In the genomic region with DNA sequence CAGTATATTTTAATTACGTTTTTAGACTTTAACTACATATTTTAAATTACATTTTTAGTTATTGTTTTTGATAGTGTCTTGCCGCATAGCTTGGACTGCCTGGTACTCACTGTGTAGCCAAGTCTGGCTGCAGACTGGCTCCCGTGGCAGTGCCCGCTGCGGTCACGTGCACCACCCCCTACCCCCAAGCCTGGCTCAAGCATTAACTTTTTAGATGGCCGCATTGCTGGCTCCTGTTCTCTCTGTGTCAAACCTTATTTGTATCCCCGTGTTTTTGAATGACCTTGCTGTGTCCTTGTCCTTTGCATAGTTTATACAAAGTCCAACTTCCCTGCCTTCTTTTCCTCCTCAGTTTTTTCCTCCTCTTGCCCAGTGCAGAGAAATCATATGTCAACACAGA, we compare ENCODE assay signal across 22 mouse cellular contexts. TPM values are rescaled to one million over a fixed set of nuclear protein-coding genes. Genes with fewer than 3 reads are reported as not detected.
A peak's percentile ranks its signal among the peaks of the same experiment; 100 is the strongest.
DNase-seq lines count a peak whose midpoint lies in the region; ATAC-seq lines count a peak whose summit lies in the region.
"Had no signal": no experiment of that assay in that cellular context is flagged by ENCODE, and none has a peak within 500 bp of the region (broad histone marks: within the 10 kb centered on the region; RNA-seq: fewer than 3 reads in every experiment).

No protein-coding gene starts in this region.

- peak; percentile 17 for DNase-seq in adrenal gland, adult 8-10 months
- no peak for DNase-seq in adrenal gland, postnatal 4 days (ENCODE audit: low spot score in 2 of 2)
- DNase-seq in kidney, adult 18-20 months = peak; percentile 78
- peak; percentile 15 to 27 for DNase-seq in adrenal gland, postnatal 36 days
- peak; percentile 86 to 87 for DNase-seq in kidney, postnatal 36 days
- DNase-seq in right cerebral cortex, adult 2 months (ENCODE audit: low spot score in 2 of 2) = no peak
- DNase-seq: cerebellum, adult 11 months; embryo, embryonic 11 days; left cerebral cortex, postnatal 4 days; lung, postnatal 4 days; thymus, postnatal 14 days had no signal

- WGBS in kidney, embryonic 15.5 days = 89% methylated on average over 8 of the region's 8 CpGs

- H3K36me3 ChIP-seq in kidney, embryonic 15.5 days = peaks cover 15% of the 10 kb centered on the region
- H3K36me3 ChIP-seq: neural tube, embryonic 15.5 days had no signal

- H3K4me3 ChIP-seq in kidney, embryonic 15.5 days (replicated peaks) = no peak overlapping the region
- H3K4me3 ChIP-seq: embryonic facial prominence, embryonic 13.5 days; erythroblast, embryonic 14.5 days; forebrain, embryonic 13.5 days; heart, embryonic 10.5 days; hindbrain, embryonic 10.5 days; limb, embryonic 15.5 days; neural tube, embryonic 15.5 days had no signal

- no peak overlapping the region for H3K9ac ChIP-seq in kidney, embryonic 15.5 days
- H3K9ac ChIP-seq: embryonic facial prominence, embryonic 13.5 days; forebrain, embryonic 13.5 days; limb, embryonic 15.5 days; neural tube, embryonic 15.5 days had no signal

- H3K4me2 ChIP-seq in kidney, embryonic 15.5 days = no peak overlapping the region
- H3K4me2 ChIP-seq: embryonic facial prominence, embryonic 13.5 days; forebrain, embryonic 13.5 days; limb, embryonic 15.5 days; neural tube, embryonic 15.5 days had no signal

- ATAC-seq in kidney, embryonic 15.5 days (replicated peaks; ENCODE audit: low FRiP score) = no peak
- ATAC-seq in erythroid progenitor cell, adult 5-6 weeks (replicated peaks; ENCODE audit: low FRiP score, poor library complexity, severe bottlenecking) = no peak
- ATAC-seq: forebrain, embryonic 13.5 days; hindbrain, postnatal 0 days; intestine, embryonic 16.5 days had no signal

- H3K4me1 ChIP-seq in kidney, embryonic 15.5 days = peaks cover 11% of the 10 kb centered on the region

- no peaks in the 10 kb centered on the region for H3K27me3 ChIP-seq in kidney, embryonic 15.5 days
- H3K27me3 ChIP-seq: embryonic facial prominence, embryonic 13.5 days; forebrain, embryonic 13.5 days; limb, embryonic 15.5 days; neural tube, embryonic 15.5 days had no signal

- H3K27ac ChIP-seq in kidney, embryonic 15.5 days = no peak overlapping the region
- H3K27ac ChIP-seq: embryonic facial prominence, embryonic 13.5 days; forebrain, embryonic 13.5 days; heart, embryonic 10.5 days; hindbrain, embryonic 10.5 days; hindbrain, postnatal 0 days; limb, embryonic 15.5 days; neural tube, embryonic 15.5 days had no signal

- no peaks in the 10 kb centered on the region for H3K9me3 ChIP-seq in kidney, embryonic 15.5 days (replicated peaks)
- H3K9me3 ChIP-seq: embryonic facial prominence, embryonic 13.5 days; forebrain, embryonic 13.5 days; heart, embryonic 10.5 days; hindbrain, embryonic 10.5 days; limb, embryonic 15.5 days; neural tube, embryonic 15.5 days had no signal

RNA-seq across cellular contexts. Expression of gene Pkp4, which starts 25.5 kb away (rescaled TPM):
- 10 to 100 TPM; 40.7 to 55.5 (median 45.6) TPM for total RNA-seq in adrenal gland, adult 8-10 months (2022)
- 10 to 100 TPM; 62.6 to 82.9 TPM for total RNA-seq in adrenal gland, postnatal 4 days (2021)
- 21.1 and 24.7 TPM in 2 replicates for polyA plus RNA-seq in kidney, embryonic 15.5 days (2015; fragmentation: Nextera tagmentation; extraction: Ambion mirVana)
- 10 to 100 TPM; 51.9 to 60.8 TPM for total RNA-seq in adrenal gland, postnatal 36 days (2021)
- total RNA-seq in erythroid progenitor cell, adult 5-6 weeks (2015; ENCODE audit: low replicate concordance) = 8.3 and 10.5 TPM in 2 replicates
- total RNA-seq in erythroid progenitor cell, adult 5-6 weeks (2017; ENCODE audit: low replicate concordance) = 4.7 and 13.1 TPM in 2 replicates

RNA-seq across cellular contexts. Expression of gene Ccdc148, which starts 25.6 kb away (rescaled TPM):
- 1 to 10 TPM; 1.1 to 2.9 (median 2.2) TPM for total RNA-seq in adrenal gland, adult 8-10 months (2022)
- total RNA-seq in adrenal gland, postnatal 4 days (2021) = 1 to 10 TPM; 1.5 to 2.5 TPM
- polyA plus RNA-seq in kidney, embryonic 15.5 days (2015; fragmentation: Nextera tagmentation; extraction: Ambion mirVana) = 1.5 and 1.9 TPM in 2 replicates
- total RNA-seq in adrenal gland, postnatal 36 days (2021) = under 1 TPM; 0.86 to 0.99 TPM
- total RNA-seq in erythroid progenitor cell, adult 5-6 weeks (2015; ENCODE audit: low replicate concordance) = 1.1 TPM in 1 of 2 replicates, not detected in the other
- 0.15 and 2.2 TPM in 2 replicates for total RNA-seq in erythroid progenitor cell, adult 5-6 weeks (2017; ENCODE audit: low replicate concordance)
- polyA plus RNA-seq: erythroblast, embryonic 14.5 days had no signal

Comparison
In these comparisons a context has a peak if more than half of its experiments do, and no peak if none do; other contexts are left out.
1. DNase-seq: peak in adrenal gland, adult 8-10 months (single experiment), kidney, adult 18-20 months (single experiment), adrenal gland, postnatal 36 days (2 of 2) and kidney, postnatal 36 days (2 of 2); none in adrenal gland, postnatal 4 days (0 of 2) and right cerebral cortex, adult 2 months (0 of 2).